Mouse (Mus musculus) C2C12 (cell line): Measurements from ENCODE around the gene Pafah1b3. TPM values are rescaled to one million over a fixed set of nuclear protein-coding genes. Genes with fewer than 3 reads are reported as not detected.

Source experiments
- H3K27me3 ChIP-seq: one replicate; pipeline ENCODE4 v1.6.1; 2011; ENCODE audit not compliant: control insufficient read depth, insufficient read depth, insufficient read length
- H3K36me3 ChIP-seq: one replicate; pipeline ENCODE4 v1.6.1; 2011; ENCODE audit not compliant: control insufficient read depth, insufficient read depth
- H3K4me3 ChIP-seq: one replicate; pipeline ENCODE4 v1.5.1; 2011; ENCODE audit warnings: mild to moderate bottlenecking, control low read depth; ENCODE audit not compliant: poor library complexity, insufficient read depth, severe bottlenecking
- H3K79me2 ChIP-seq: one replicate; pipeline ENCODE4 v1.6.1; 2011; ENCODE audit not compliant: control insufficient read depth, insufficient read depth
- H3K79me3 ChIP-seq: one replicate; pipeline ENCODE4 v1.6.1; 2011; ENCODE audit warnings: low read depth, control low read depth
- H3ac ChIP-seq: one replicate; pipeline ENCODE3; 2011; ENCODE audit warnings: low read depth; ENCODE audit not compliant: control insufficient read depth, insufficient read length
- CEBPB ChIP-seq: IDR thresholded peaks from one replicate; pipeline ENCODE4 v1.6.1; 2011; ENCODE audit warnings: low read depth, mild to moderate bottlenecking, control low read depth, moderate library complexity
- CTCF ChIP-seq: IDR thresholded peaks from one replicate; pipeline ENCODE4 v1.5.1; 2011; ENCODE audit not compliant: control insufficient read depth, insufficient read depth, insufficient read length
- FOSL1 ChIP-seq: IDR thresholded peaks from one replicate; pipeline ENCODE4 v1.8.0; 2011; ENCODE audit warnings: mild to moderate bottlenecking, low read length; ENCODE audit not compliant: poor library complexity, insufficient read depth, severe bottlenecking
- MAX ChIP-seq: IDR thresholded peaks from one replicate; pipeline ENCODE4 v1.6.1; 2011; ENCODE audit warnings: mild to moderate bottlenecking, control low read depth
- MYOD1 ChIP-seq: IDR thresholded peaks from one replicate; pipeline ENCODE4 v1.6.1; 2011; ENCODE audit warnings: low read depth; ENCODE audit not compliant: control insufficient read depth, insufficient read length
- MYOG ChIP-seq: IDR thresholded peaks from one replicate; pipeline ENCODE4 v1.6.1; 2011; ENCODE audit not compliant: control insufficient read depth, insufficient read length; ENCODE audit errors: extremely low read depth
- USF1 ChIP-seq: IDR thresholded peaks from one replicate; pipeline ENCODE4 v1.6.1; 2011; ENCODE audit warnings: low read depth, mild to moderate bottlenecking, control low read depth, moderate library complexity
- polyA plus RNA-seq: library from polyadenylated mRNA; unstranded; fragments of >200 nt; fragmentation: generic; extraction: Trizol; gene quantifications from one replicate; pipeline ENCODE4 v1.2.1, GENCODE M21; 2012; ENCODE audit warnings: missing spikeins

Gene Pafah1b3
- polyA plus RNA-seq, 1 experiment = 90.8 TPM

DNA sequence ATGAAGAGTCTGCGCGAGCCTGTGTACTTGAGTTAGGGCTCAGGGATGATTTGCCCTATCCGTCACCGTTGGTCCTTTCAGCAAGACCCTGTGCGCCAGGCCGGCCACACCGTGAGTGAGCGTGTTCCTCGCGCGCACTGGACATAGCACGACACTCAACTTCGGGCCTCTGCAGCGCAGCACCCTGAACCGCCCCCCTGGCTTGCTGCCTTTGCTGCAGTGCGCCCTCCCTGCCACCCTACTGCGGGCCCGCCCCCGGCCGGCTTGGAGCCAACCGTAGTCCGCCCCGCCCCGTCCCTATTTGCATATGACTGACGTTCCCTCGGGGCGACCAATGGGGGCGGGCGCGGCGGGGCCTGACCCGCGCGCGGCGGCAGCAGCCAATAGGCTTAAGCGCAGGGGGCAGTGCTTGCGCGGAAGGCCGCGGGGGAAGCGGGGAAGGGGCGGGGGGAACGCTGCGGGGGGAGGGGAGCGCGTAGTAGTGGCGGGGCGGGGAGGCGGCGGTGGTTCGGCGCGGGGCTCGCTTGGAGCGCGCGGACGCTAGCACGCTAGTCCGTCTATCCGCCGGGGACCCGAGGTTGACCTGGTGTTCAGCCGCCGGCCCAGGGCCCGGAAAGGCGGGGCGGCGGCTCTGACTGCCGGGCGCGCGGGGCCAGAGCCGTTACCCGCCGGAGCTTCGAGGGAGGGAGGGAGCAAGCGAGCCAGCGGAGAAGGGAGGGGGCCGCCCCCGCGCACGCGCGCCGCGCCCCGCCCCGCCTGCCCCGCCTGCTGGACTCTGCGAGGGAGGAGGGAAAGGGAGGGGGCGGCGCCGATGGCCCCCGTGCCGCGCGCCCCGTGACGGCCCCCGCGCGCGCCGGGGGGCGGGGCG lies 15.8 kb downstream of the Pafah1b3 start:
- H3K36me3 ChIP-seq = peaks cover 19% of the 10 kb centered on the region
- peaks cover 18% of the 10 kb centered on the region for H3K79me3 ChIP-seq
- peak overlapping the region; percentile 73 for H3ac ChIP-seq
- H3K4me3 ChIP-seq = peak overlapping the region; percentile 43
- peaks cover 32% of the 10 kb centered on the region for H3K79me2 ChIP-seq
- no peaks in the 10 kb centered on the region for H3K27me3 ChIP-seq
- no peak for TF ChIP-seq MYOG
- no peak for TF ChIP-seq CEBPB
- TF ChIP-seq USF1 = no peak
- TF ChIP-seq MYOD1 = no peak
- no peak for TF ChIP-seq MAX
- no peak for TF ChIP-seq FOSL1
- no peak for TF ChIP-seq CTCF

DNA sequence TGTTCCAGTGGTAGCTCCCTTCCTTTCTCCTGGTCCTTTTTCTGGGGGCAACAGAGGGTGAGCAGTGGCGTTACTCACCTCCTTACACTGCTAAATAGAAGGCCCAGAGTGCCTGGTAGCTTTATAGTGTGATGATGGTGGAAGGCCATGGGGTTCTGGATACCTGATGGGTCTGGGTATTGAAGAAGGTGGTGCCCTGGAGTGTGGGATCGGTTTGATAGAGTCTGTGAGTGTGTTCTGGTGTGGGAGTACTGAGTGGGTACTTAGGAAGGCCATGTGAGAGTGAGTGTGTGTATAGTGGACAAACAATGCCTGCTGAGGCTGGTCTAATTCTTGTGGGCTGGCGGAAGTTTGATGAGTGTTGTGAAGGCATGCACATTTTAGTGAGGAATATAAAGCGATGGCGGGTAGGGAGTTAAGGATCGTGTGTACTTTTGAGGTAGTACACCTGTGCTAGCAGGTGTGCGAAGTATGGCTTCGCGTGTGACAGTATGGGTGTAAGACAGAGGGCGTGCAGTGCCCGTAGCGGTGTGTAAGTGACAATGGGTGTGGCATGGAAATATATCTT lies 16.5 kb downstream of the Pafah1b3 start:
- no peak for TF ChIP-seq USF1
- Histone ChIP-seq H3ac (peak overlapping the region; percentile 2), H3K4me3 (no peak overlapping the region), H3K27me3 (no peaks in the 10 kb centered on the region), H3K36me3 (peaks cover 13% of the 10 kb centered on the region), H3K79me3 (peaks cover 17% of the 10 kb centered on the region), H3K79me2 (peaks cover 32% of the 10 kb centered on the region)

GRCm38 (mm10) chr7:25279861-25280791 lies 17.7 kb downstream of the Pafah1b3 start:
- Histone ChIP-seq H3K79me2 (peaks cover 31% of the 10 kb centered on the region), H3K36me3 (peaks cover 2% of the 10 kb centered on the region), H3ac (peak overlapping the region; percentile 92), H3K4me3 (peak overlapping the region; percentile 25), H3K27me3 (no peaks in the 10 kb centered on the region), H3K79me3 (peaks cover 16% of the 10 kb centered on the region)
- TF ChIP-seq CEBPB (no peak), MYOD1 (no peak), MYOG (no peak), FOSL1 (peak; percentile 42), MAX (peak; percentile 11), USF1 (no peak), CTCF (no peak)

DNA sequence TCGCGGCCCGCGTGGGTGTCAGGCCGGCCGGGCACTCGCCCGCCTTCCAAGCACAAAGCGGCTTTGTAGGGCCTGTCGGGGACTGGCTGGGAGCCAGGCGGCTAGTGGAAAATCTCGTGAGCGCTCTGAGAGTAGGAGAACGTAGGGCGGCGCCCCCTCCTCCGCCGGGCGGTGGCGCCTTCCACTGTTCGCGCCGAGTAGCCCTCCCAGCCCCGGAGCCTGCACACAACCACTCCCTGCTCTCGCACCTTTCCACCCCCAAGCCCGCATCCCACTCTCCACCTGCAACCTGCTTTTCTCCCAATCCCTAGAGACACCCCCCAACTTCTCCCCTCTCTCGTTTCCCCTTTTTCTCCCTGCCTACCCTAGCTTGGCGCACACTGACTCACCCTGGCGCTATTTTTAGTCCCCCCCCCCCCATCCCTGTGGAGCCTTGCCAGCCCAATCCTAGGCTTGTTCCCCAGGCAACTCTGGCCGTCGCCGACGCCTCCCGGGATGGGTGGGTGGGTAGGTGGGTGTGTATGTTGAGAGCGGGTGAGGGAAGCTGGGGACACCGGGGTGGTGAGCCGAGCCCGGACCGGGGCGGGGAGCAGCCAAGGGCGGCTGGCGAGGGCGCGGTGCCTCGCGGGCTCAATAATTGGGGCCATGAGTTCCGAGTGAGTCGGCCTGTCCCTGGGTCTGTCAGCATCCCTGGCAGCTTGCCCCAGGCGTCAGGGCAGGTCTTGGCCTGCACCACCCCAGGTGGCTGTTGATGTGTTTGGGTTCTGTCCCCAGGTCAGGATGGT lies 18.5 kb downstream of the Pafah1b3 start:
- H3K4me3 ChIP-seq = peak overlapping the region; percentile 25
- TF ChIP-seq FOSL1 = no peak
- no peak for TF ChIP-seq MAX
- TF ChIP-seq CTCF = peak; percentile 2
- TF ChIP-seq USF1 = no peak
- TF ChIP-seq MYOD1 = no peak
- TF ChIP-seq CEBPB = no peak
- TF ChIP-seq MYOG = no peak
- H3K79me2 ChIP-seq = peaks cover 23% of the 10 kb centered on the region
- H3K27me3 ChIP-seq = no peaks in the 10 kb centered on the region
- H3K79me3 ChIP-seq = peaks cover 12% of the 10 kb centered on the region
- peak overlapping the region; percentile 92 for H3ac ChIP-seq
- no peaks in the 10 kb centered on the region for H3K36me3 ChIP-seq
